In genomic region chr7:79447048-79447447, GRCm38 (mm10) we compare ENCODE assay signal across 24 mouse cellular contexts. TPM values are rescaled to one million over a fixed set of nuclear protein-coding genes. Genes with fewer than 3 reads are reported as not detected.
DNase-seq lines count a peak whose midpoint lies in the region; ATAC-seq and TF ChIP-seq lines count a peak whose summit lies in the region.
"Had no signal": no experiment of that assay in that cellular context is flagged by ENCODE, and none has a peak within 500 bp of the region (broad histone marks: within the 10 kb centered on the region; RNA-seq: fewer than 3 reads in every experiment).

No protein-coding gene starts in this region.

- ATAC-seq in activated CD4-positive, CD25-positive, alpha-beta regulatory T cell, adult 4 months: peak; percentile 28
- peak; percentile 84 for ATAC-seq in intestine, embryonic 16.5 days
- ATAC-seq in stomach, postnatal 0 days (ENCODE audit: low FRiP score, low TSS enrichment): 0 out of 2 replicates have a peak, but pooled peaks have one; percentile 26
- ATAC-seq in forebrain, embryonic 13.5 days: no peak
- ATAC-seq: forebrain, embryonic 14.5 days; forebrain, embryonic 16.5 days; Patski had no signal

- H3K4me2 ChIP-seq in intestine, embryonic 16.5 days (ENCODE audit: low read depth, low read length): no peak overlapping the region
- H3K4me2 ChIP-seq in stomach, postnatal 0 days (replicated peaks; ENCODE audit: low read depth): no peak overlapping the region
- no peak overlapping the region for H3K4me2 ChIP-seq in forebrain, embryonic 13.5 days
- H3K4me2 ChIP-seq: embryonic facial prominence, embryonic 13.5 days; embryonic facial prominence, embryonic 15.5 days had no signal

- H3K27ac ChIP-seq in intestine, embryonic 16.5 days (ENCODE audit: low read length): no peak overlapping the region
- no peak overlapping the region for H3K27ac ChIP-seq in stomach, postnatal 0 days (replicated peaks)
- H3K27ac ChIP-seq in forebrain, embryonic 13.5 days: no peak overlapping the region
- no peak overlapping the region for H3K27ac ChIP-seq in thymus, adult 2 months (ENCODE audit: control insufficient read depth, insufficient read depth, low read length)
- H3K27ac ChIP-seq: embryonic facial prominence, embryonic 13.5 days; embryonic facial prominence, embryonic 15.5 days had no signal

- no peak for TF ChIP-seq POLR2A in thymus, adult 2 months (IDR thresholded peaks at IDR 0.05; ENCODE audit: control insufficient read depth, extremely low read depth, insufficient read depth, low read length, poor library complexity)

- DNase-seq in stomach, postnatal 0 days (ENCODE audit: low spot score): no peak
- no peak for DNase-seq in thymus, adult 2 months
- DNase-seq: adrenal gland, adult 2 months; adrenal gland, postnatal 10 days; adrenal gland, postnatal 25 days; B cell, adult 2 months; cerebellum, adult 11 months; cerebellum, adult 18-20 months; cerebellum, adult 8-10 months; cerebellum, adult 9-11 months; cerebellum, postnatal 14 days; cerebellum, postnatal 36 days; embryo, embryonic 11 days had no signal

- no peak overlapping the region for H3K9ac ChIP-seq in intestine, embryonic 16.5 days (ENCODE audit: low read depth, low read length)
- H3K9ac ChIP-seq in stomach, postnatal 0 days (ENCODE audit: low read length): no peak overlapping the region
- no peak overlapping the region for H3K9ac ChIP-seq in forebrain, embryonic 13.5 days
- H3K9ac ChIP-seq: embryonic facial prominence, embryonic 13.5 days; embryonic facial prominence, embryonic 15.5 days had no signal

- TF ChIP-seq EP300 in stomach, postnatal 0 days (optimal IDR thresholded peaks at IDR 0.05): no peak

- H3K27me3 ChIP-seq in intestine, embryonic 16.5 days (replicated peaks; ENCODE audit: control insufficient read depth, insufficient read depth, low read length): no peaks in the 10 kb centered on the region
- no peaks in the 10 kb centered on the region for H3K27me3 ChIP-seq in stomach, postnatal 0 days (ENCODE audit: control insufficient read depth, insufficient read depth, low read length)
- H3K27me3 ChIP-seq in forebrain, embryonic 13.5 days: no peaks in the 10 kb centered on the region
- H3K27me3 ChIP-seq in thymus, adult 2 months (ENCODE audit: control insufficient read depth, insufficient read depth, low read length): no peaks in the 10 kb centered on the region
- H3K27me3 ChIP-seq: CH12.LX; embryonic facial prominence, embryonic 13.5 days; embryonic facial prominence, embryonic 15.5 days; Patski had no signal

- 78% methylated on average over 2 of the region's 2 CpGs for WGBS in intestine, embryonic 16.5 days
- 89% methylated on average over 2 of the region's 2 CpGs for WGBS in stomach, postnatal 0 days
- 92% methylated on average over 2 of the region's 2 CpGs for WGBS in forebrain, embryonic 13.5 days
- 91% methylated on average over 2 of the region's 2 CpGs for WGBS in thymus, adult 2 months

- H3K4me3 ChIP-seq in intestine, embryonic 16.5 days (ENCODE audit: low read length): no peak overlapping the region
- H3K4me3 ChIP-seq in stomach, postnatal 0 days (ENCODE audit: low read depth, low read length): no peak overlapping the region
- no peak overlapping the region for H3K4me3 ChIP-seq in forebrain, embryonic 13.5 days
- H3K4me3 ChIP-seq in thymus, adult 2 months (ENCODE audit: control insufficient read depth, insufficient read depth, low read length): no peak overlapping the region
- H3K4me3 ChIP-seq: embryonic facial prominence, embryonic 13.5 days; embryonic facial prominence, embryonic 15.5 days; erythroblast, embryonic 14.5 days had no signal

- H3K9me3 ChIP-seq in intestine, embryonic 16.5 days (ENCODE audit: control insufficient read depth, low read length): no peaks in the 10 kb centered on the region
- no peaks in the 10 kb centered on the region for H3K9me3 ChIP-seq in stomach, postnatal 0 days (ENCODE audit: control insufficient read depth, low read length)
- H3K9me3 ChIP-seq in forebrain, embryonic 13.5 days (replicated peaks): no peaks in the 10 kb centered on the region
- H3K9me3 ChIP-seq: embryonic facial prominence, embryonic 13.5 days; embryonic facial prominence, embryonic 15.5 days; G1E had no signal

- no peaks in the 10 kb centered on the region for H3K4me1 ChIP-seq in intestine, embryonic 16.5 days (ENCODE audit: control insufficient read depth, insufficient read depth, low read length)
- no peaks in the 10 kb centered on the region for H3K4me1 ChIP-seq in stomach, postnatal 0 days (replicated peaks; ENCODE audit: control insufficient read depth, insufficient read depth)
- H3K4me1 ChIP-seq in forebrain, embryonic 13.5 days: no peaks in the 10 kb centered on the region
- 0 out of 2 replicates have a peak, but pooled peaks cover 2% of the 10 kb centered on the region for H3K4me1 ChIP-seq in thymus, adult 2 months (replicated peaks; ENCODE audit: control insufficient read depth, insufficient read depth, low read length)
- H3K4me1 ChIP-seq: embryonic facial prominence, embryonic 13.5 days; embryonic facial prominence, embryonic 15.5 days had no signal

- TF ChIP-seq CTCF in stomach, postnatal 0 days (IDR thresholded peaks at IDR 0.05; ENCODE audit: low read depth): no peak
- TF ChIP-seq CTCF in thymus, adult 2 months (IDR thresholded peaks at IDR 0.05; ENCODE audit: borderline replicate concordance, control insufficient read depth, extremely low read depth, insufficient read depth, low read length, poor library complexity): no peak

- H3K36me3 ChIP-seq in intestine, embryonic 16.5 days (ENCODE audit: control insufficient read depth, insufficient read depth, low read length): peaks cover 9% of the 10 kb centered on the region
- H3K36me3 ChIP-seq in stomach, postnatal 0 days (ENCODE audit: control insufficient read depth, insufficient read depth, low read length): peaks cover 24% of the 10 kb centered on the region
- H3K36me3 ChIP-seq in forebrain, embryonic 13.5 days (ENCODE audit: poor library complexity, severe bottlenecking): peaks cover 99% of the 10 kb centered on the region
- H3K36me3 ChIP-seq in thymus, adult 2 months (ENCODE audit: control insufficient read depth, insufficient read depth, low read length): peaks cover 53% of the 10 kb centered on the region

RNA-seq across cellular contexts. Expression of gene Polg, which starts 19.1 kb away (rescaled TPM):
- 10 to 100 TPM; 22.5 to 23.1 TPM for polyA plus RNA-seq in activated CD4-positive, CD25-positive, alpha-beta regulatory T cell, adult 4 months (2017; shearing (Covaris generic))
- 39.1 and 42.8 TPM in 2 replicates for polyA plus RNA-seq in intestine, embryonic 16.5 days (2015; fragmentation: Nextera tagmentation; extraction: Ambion mirVana)
- polyA plus RNA-seq in stomach, postnatal 0 days (2015; fragmentation: Nextera tagmentation; extraction: Ambion mirVana): 13.9 and 18.5 TPM in 2 replicates
- polyA plus RNA-seq in forebrain, embryonic 13.5 days (2015; fragmentation: Nextera tagmentation; extraction: Ambion mirVana): 29.7 and 30.4 TPM in 2 replicates
- polyA plus RNA-seq in thymus, adult 2 months (2012; rRNA removed): 152 and 164 TPM in 2 replicates

RNA-seq across cellular contexts. Expression of gene Fanci, which starts 55.3 kb away (rescaled TPM):
- polyA plus RNA-seq in activated CD4-positive, CD25-positive, alpha-beta regulatory T cell, adult 4 months (2017; shearing (Covaris generic)): 1 to 10 TPM; 5.0 to 6.4 TPM
- 6.4 and 7.1 TPM in 2 replicates for polyA plus RNA-seq in intestine, embryonic 16.5 days (2015; fragmentation: Nextera tagmentation; extraction: Ambion mirVana)
- 1.4 and 1.8 TPM in 2 replicates for polyA plus RNA-seq in stomach, postnatal 0 days (2015; fragmentation: Nextera tagmentation; extraction: Ambion mirVana)
- 10.3 and 11.4 TPM in 2 replicates for polyA plus RNA-seq in forebrain, embryonic 13.5 days (2015; fragmentation: Nextera tagmentation; extraction: Ambion mirVana)
- polyA plus RNA-seq in thymus, adult 2 months (2012; rRNA removed): 7.8 and 10.1 TPM in 2 replicates
